Mouse (Mus musculus) Patski (cell line): ENCODE results near the gene Scnn1a. TPM values are rescaled to one million over a fixed set of nuclear protein-coding genes. Genes with fewer than 3 reads are reported as not detected.

Source experiments
- ATAC-seq: fragments of 100-300 bp; one replicate; pipeline ENCODE4 v1.8.0; 2021
- CTCF ChIA-PET: fragments of 350-600 bp; sonication (Branson Sonifier 250); formaldehyde crosslinking; loops from one replicate; lab custom pipeline; 2022; ENCODE audit warnings: inconsistent platforms; lab: Charles Lee
- POLR2A ChIA-PET: fragments of 350-600 bp; sonication (Branson Sonifier 250); formaldehyde crosslinking; loops from one replicate; lab custom pipeline; 2022; ENCODE audit warnings: antibody characterized with exemption, inconsistent platforms; lab: Charles Lee
- DNase-seq: peaks from one replicate; pipeline ENCODE4 v3.0.0-alpha.2; 2011; ENCODE audit warnings: low read depth, low spot score
- H3K27me3 ChIP-seq: fragments of 371-371 bp; one replicate; pipeline ENCODE4 v1.5.1; 2021
- CTCF ChIP-seq: fragments of 100-300 bp; IDR thresholded peaks from one replicate; pipeline ENCODE4 v1.5.1; 2021
- in situ Hi-C: fragments of 300-500 bp; cut with MboI; formaldehyde crosslinking; loops from 3 replicates; pipeline ENCODE4 v1.11.1; 2018; ENCODE audit warnings: low pct_unique_long_range_greater_than_20kb, mixed read lengths
- polyA plus RNA-seq: library from polyadenylated mRNA; unstranded; gene quantifications from one replicate; pipeline ENCODE4 v1.2.3, GENCODE M21; 2021

The Scnn1a gene
- polyA plus RNA-seq, 1 experiment from 2014 or later: 1.8 TPM

GRCm38 (mm10) chr6:125366133-125366532 lies 45.7 kb downstream of the Scnn1a start:
- ATAC-seq (no peak), DNase-seq (no peak)
- POLR2A ChIA-PET: no interaction called here
- TF ChIP-seq CTCF: no peak
- CTCF ChIA-PET: interaction anchor here (1.0 to 4.8 kb wide), 7 partner anchors 12 to 92 kb away, joined by 3 to 32 read pairs (median 4); no protein-coding TSS in a partner anchor
- H3K27me3 ChIP-seq: no peaks in the 10 kb centered on the region
- in situ Hi-C loops: loop anchor here (5.0 to 10.0 kb wide), 2 partner anchors 49 to 236 kb away; no protein-coding TSS in a partner anchor

- H3K27me3 ChIP-seq: no peaks in the 10 kb centered on the region
- no peak for DNase-seq
- no peak for TF ChIP-seq CTCF
- ChIA-PET POLR2A (interaction anchor here (0.7 to 1.9 kb wide), 3 partner anchors 45 to 135 kb away, joined by 3 to 8 read pairs (median 6); no protein-coding TSS in a partner anchor), CTCF (interaction anchor here (4.8 kb wide), 1 partner anchor 93 kb away, joined by 32 read pairs; no protein-coding TSS in a partner anchor)
- in situ Hi-C loops: loop anchor here (5.0 to 10.0 kb wide), 2 partner anchors 47 to 234 kb away; no protein-coding TSS in a partner anchor
- ATAC-seq: no peak
Observed at GRCm38 (mm10) chr6:125367758-125368371, 47.4 kb downstream of the Scnn1a start.

- TF ChIP-seq CTCF: no peak
- in situ Hi-C loops: no loop called here
- H3K27me3 ChIP-seq: no peaks in the 10 kb centered on the region
- ChIA-PET POLR2A (no interaction called here), CTCF (interaction anchor here (1.8 to 2.8 kb wide), 2 partner anchors 11 to 101 kb away, joined by 4 to 8 read pairs; no protein-coding TSS in a partner anchor)
- DNase-seq: no peak
- no peak for ATAC-seq
Observed at GRCm38 (mm10) chr6:125377042-125377441, 56.6 kb downstream of the Scnn1a start.

GRCm38 (mm10) chr6:125377582-125378451 lies 57.4 kb downstream of the Scnn1a start:
- no peaks in the 10 kb centered on the region for H3K27me3 ChIP-seq
- CTCF ChIA-PET: interaction anchor here (0.7 to 2.8 kb wide), 5 partner anchors 12 to 102 kb away, joined by 3 to 8 read pairs (median 3); no protein-coding TSS in a partner anchor
- TF ChIP-seq CTCF: no peak
- POLR2A ChIA-PET: no interaction called here
- in situ Hi-C loops: no loop called here
- ATAC-seq (peak; percentile 68), DNase-seq (peak; percentile 50)

GRCm38 (mm10) chr6:125378621-125379020 lies 58.2 kb downstream of the Scnn1a start:
- CTCF ChIA-PET: interaction anchor here (0.9 to 2.8 kb wide), 4 partner anchors 13 to 103 kb away, joined by 3 to 8 read pairs (median 4); no protein-coding TSS in a partner anchor
- no peaks in the 10 kb centered on the region for H3K27me3 ChIP-seq
- in situ Hi-C loops: no loop called here
- no peak for DNase-seq
- POLR2A ChIA-PET: interaction anchor here (1.4 kb wide), 1 partner anchor 8 kb away, joined by 3 read pairs; no protein-coding TSS in a partner anchor
- no peak for TF ChIP-seq CTCF
- ATAC-seq: no peak

GRCm38 (mm10) chr6:125379781-125380180 lies 59.3 kb downstream of the Scnn1a start:
- H3K27me3 ChIP-seq: no peaks in the 10 kb centered on the region
- ChIA-PET CTCF (interaction anchor here (1.0 to 1.5 kb wide), 2 partner anchors 25 to 104 kb away, joined by 3 read pairs; no protein-coding TSS in a partner anchor), POLR2A (interaction anchor here (0.6 to 1.4 kb wide), 2 partner anchors 9 to 95 kb away, joined by 3 to 4 read pairs; no protein-coding TSS in a partner anchor)
- in situ Hi-C loops: no loop called here
- TF ChIP-seq CTCF: no peak
- ATAC-seq: no peak
- no peak for DNase-seq

- ChIA-PET CTCF (interaction anchor here (1.0 to 1.5 kb wide), 2 partner anchors 24 to 105 kb away, joined by 3 read pairs; no protein-coding TSS in a partner anchor), POLR2A (interaction anchor here (0.6 kb wide), 1 partner anchor 96 kb away, joined by 4 read pairs; no protein-coding TSS in a partner anchor)
- no peaks in the 10 kb centered on the region for H3K27me3 ChIP-seq
- in situ Hi-C loops: no loop called here
- TF ChIP-seq CTCF: no peak
- DNase-seq: no peak
- ATAC-seq: no peak
Observed at GRCm38 (mm10) chr6:125380372-125381360, 60.2 kb downstream of the Scnn1a start, which contains the start of gene Plekhg6. TSS of gene Plekhg6 (minus strand) at chr6:125380793.

GRCm38 (mm10) chr6:125382024-125382423 lies 61.6 kb downstream of the Scnn1a start:
- in situ Hi-C loops: no loop called here
- no peak for TF ChIP-seq CTCF
- H3K27me3 ChIP-seq: no peaks in the 10 kb centered on the region
- DNase-seq (no peak), ATAC-seq (no peak)
- ChIA-PET CTCF (interaction anchor here (1.3 to 1.7 kb wide), 2 partner anchors 18 to 110 kb away, joined by 3 read pairs; no protein-coding TSS in a partner anchor), POLR2A (no interaction called here)
